Mouse (Mus musculus) hindbrain, postnatal 0 days (tissue): ENCODE data around the gene Zzef1. TPM values are rescaled to one million over a fixed set of nuclear protein-coding genes. Genes with fewer than 3 reads are reported as not detected.

Source experiments
- ATAC-seq: fragments of 200-750 bp; cut with Nextera tagmentation; 2 replicates; pipeline ENCODE4 v1.8.0; 2017; ENCODE audit warnings: mild to moderate bottlenecking, moderate TSS enrichment, moderate library complexity
- DNase-seq: peaks from one replicate; pipeline ENCODE4 v3.0.0-alpha.2; 2015; ENCODE audit warnings: low spot score
- H3K27ac ChIP-seq: fragments of 300-500 bp; sonication (generic); 2 replicates; pipeline ENCODE4 v1.5.1; 2014; ENCODE audit warnings: mild to moderate bottlenecking
- H3K27me3 ChIP-seq: fragments of 300-500 bp; sonication (generic); 2 replicates; pipeline ENCODE4 v1.6.1; 2014; ENCODE audit warnings: low read length, mixed read lengths; ENCODE audit not compliant: insufficient read depth
- H3K36me3 ChIP-seq: fragments of 300-500 bp; sonication (generic); 2 replicates; pipeline ENCODE4 v1.6.1; 2014; ENCODE audit warnings: low read length, mixed read lengths; ENCODE audit not compliant: insufficient read depth
- H3K4me1 ChIP-seq: fragments of 300-500 bp; sonication (generic); 2 replicates; pipeline ENCODE4 v1.6.1; 2014; ENCODE audit warnings: antibody characterized with exemption, low read length, mixed read lengths; ENCODE audit not compliant: insufficient read depth
- H3K4me2 ChIP-seq: fragments of 300-500 bp; sonication (generic); 2 replicates; pipeline ENCODE4 v1.6.1; 2014; ENCODE audit warnings: low read depth, mild to moderate bottlenecking, low read length, moderate library complexity, mixed read lengths
- H3K4me3 ChIP-seq: fragments of 300-500 bp; sonication (generic); 2 replicates; pipeline ENCODE4 v1.5.1; 2014; ENCODE audit warnings: low read length
- H3K9ac ChIP-seq: fragments of 300-500 bp; sonication (generic); replicated peaks from 2 replicates; pipeline ENCODE4 v1.6.1; 2014; ENCODE audit warnings: mild to moderate bottlenecking, low read length, moderate library complexity, mixed read lengths
- H3K9me3 ChIP-seq: fragments of 300-500 bp; sonication (generic); 2 replicates; pipeline ENCODE4 v1.6.1; 2016; ENCODE audit warnings: low read length, mixed read lengths
- CTCF ChIP-seq: IDR thresholded peaks from 2 replicates; pipeline ENCODE4 v1.5.1; 2016; ENCODE audit warnings: antibody characterized with exemption, control low read depth, low read depth
- WGBS: fragments of 180-500 bp; shearing (Covaris S2); extraction: QIAGEN DNeasy Blood & Tissue Kit; methylation state at CpG from one replicate; pipeline ENCODE4 v1.1.7; 2014; 5-methylcytosine and 5-hydroxymethylcytosine counted together
- polyA plus RNA-seq: library from polyadenylated mRNA; unstranded; fragments of >200 nt; fragmentation: Nextera tagmentation; extraction: Ambion mirVana; gene quantifications from 2 replicates; pipeline ENCODE4 v1.2.1, GENCODE M21; 2015
- total RNA-seq: library from RNA; depleted of rRNA; stranded (reverse); fragments of >200 nt; gene quantifications from 2 replicates; pipeline ENCODE4 v1.2.3, GENCODE M21; 2014

Gene Zzef1
- total and polyA plus RNA-seq, 2 experiments from 2014 or later, result 9.4 to 43.2 TPM

DNA sequence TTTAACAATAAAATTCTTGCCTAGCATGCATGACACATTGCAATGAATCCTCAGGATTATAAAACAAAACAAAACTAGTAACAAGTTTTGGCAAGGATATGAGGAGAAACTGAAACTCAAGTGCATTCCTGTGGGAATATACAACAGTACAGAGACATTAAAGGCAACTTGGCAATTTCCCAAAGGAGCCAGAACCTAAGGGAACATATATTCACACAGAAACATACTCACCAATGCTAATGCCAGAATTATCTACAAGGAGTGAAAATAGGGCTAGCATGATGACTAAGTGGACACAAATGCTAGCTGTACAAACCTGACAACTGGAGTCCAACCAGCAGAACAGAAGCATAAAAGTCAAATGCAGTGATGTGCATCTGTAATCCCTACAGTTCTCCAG, 4.0 kb upstream of the Zzef1 start:
- H3K9ac ChIP-seq, result no peak overlapping the region
- TF ChIP-seq CTCF, result no peak
- H3K27ac ChIP-seq, result no peak overlapping the region
- H3K36me3 ChIP-seq, result no peaks in the 10 kb centered on the region
- no peak overlapping the region for H3K4me2 ChIP-seq
- H3K9me3 ChIP-seq, result no peaks in the 10 kb centered on the region
- H3K27me3 ChIP-seq, result no peaks in the 10 kb centered on the region
- no peak overlapping the region for H3K4me3 ChIP-seq
- ATAC-seq (no peak), DNase-seq (no peak)
- no peaks in the 10 kb centered on the region for H3K4me1 ChIP-seq

GRCm38 (mm10) chr11:72795149-72795454, 924 bp upstream of the Zzef1 start:
- no peaks in the 10 kb centered on the region for H3K27me3 ChIP-seq
- H3K9ac ChIP-seq, result peak overlapping the region; percentile 92
- no peaks in the 10 kb centered on the region for H3K36me3 ChIP-seq
- no peaks in the 10 kb centered on the region for H3K4me1 ChIP-seq
- ATAC-seq, result peak; percentile 64
- peak overlapping the region; percentile 88 for H3K4me2 ChIP-seq
- 21% methylated on average over 14 of the region's 14 CpGs for WGBS
- no peak for TF ChIP-seq CTCF
- no peak for DNase-seq
- H3K4me3 ChIP-seq, result peak overlapping the region; percentile 92
- H3K27ac ChIP-seq, result peak overlapping the region; percentile 96
- no peaks in the 10 kb centered on the region for H3K9me3 ChIP-seq

GRCm38 (mm10) chr11:72796296-72796687, 266 bp downstream of the Zzef1 start:
- Histone ChIP-seq H3K4me1 (no peaks in the 10 kb centered on the region), H3K4me3 (peak overlapping the region; percentile 92), H3K36me3 (no peaks in the 10 kb centered on the region), H3K9me3 (no peaks in the 10 kb centered on the region), H3K4me2 (peak overlapping the region; percentile 88), H3K9ac (peak overlapping the region; percentile 92), H3K27ac (peak overlapping the region; percentile 96), H3K27me3 (no peaks in the 10 kb centered on the region)
- under 1% methylated on average over 42 of the region's 42 CpGs for WGBS
- no peak for DNase-seq
- ATAC-seq, result peak; percentile 61
- no peak for TF ChIP-seq CTCF

DNA sequence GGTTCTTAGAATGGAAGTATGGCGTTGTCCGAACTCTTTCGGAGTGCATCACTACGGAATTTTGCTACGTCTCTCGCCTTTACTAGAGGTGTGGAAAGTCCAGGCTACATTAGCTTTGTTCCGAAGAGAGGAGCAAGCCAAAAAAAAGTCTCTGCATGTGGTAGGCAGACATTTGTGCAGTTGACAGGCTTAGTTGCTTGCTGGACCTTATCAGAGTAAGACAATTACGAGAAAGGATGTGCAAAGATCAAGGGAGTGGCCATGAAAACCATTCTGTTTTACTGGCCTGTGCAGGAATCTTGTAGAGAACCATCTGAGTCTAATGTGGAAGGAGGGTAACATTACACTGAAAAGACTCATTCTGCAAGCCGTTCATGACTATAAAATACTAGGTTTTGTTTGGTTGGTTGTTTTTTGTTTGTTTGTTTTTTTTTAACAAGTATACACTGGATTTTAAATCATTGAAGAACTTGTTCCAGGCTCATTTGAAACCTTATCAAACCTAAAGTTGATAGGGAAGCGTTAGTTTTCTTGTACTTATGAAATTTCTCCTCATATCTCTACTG, 830 bp downstream of the Zzef1 start:
- Histone ChIP-seq H3K27ac (0 out of 2 replicates have a peak overlapping the region, but pooled peaks have one; percentile 96), H3K4me1 (no peaks in the 10 kb centered on the region), H3K36me3 (no peaks in the 10 kb centered on the region), H3K4me2 (peak overlapping the region; percentile 88), H3K27me3 (no peaks in the 10 kb centered on the region), H3K9ac (peak overlapping the region; percentile 92), H3K9me3 (no peaks in the 10 kb centered on the region), H3K4me3 (peak overlapping the region; percentile 92)
- no peak for ATAC-seq
- WGBS, result 16% methylated on average over 10 of the region's 10 CpGs
- TF ChIP-seq CTCF, result no peak
- no peak for DNase-seq

DNA sequence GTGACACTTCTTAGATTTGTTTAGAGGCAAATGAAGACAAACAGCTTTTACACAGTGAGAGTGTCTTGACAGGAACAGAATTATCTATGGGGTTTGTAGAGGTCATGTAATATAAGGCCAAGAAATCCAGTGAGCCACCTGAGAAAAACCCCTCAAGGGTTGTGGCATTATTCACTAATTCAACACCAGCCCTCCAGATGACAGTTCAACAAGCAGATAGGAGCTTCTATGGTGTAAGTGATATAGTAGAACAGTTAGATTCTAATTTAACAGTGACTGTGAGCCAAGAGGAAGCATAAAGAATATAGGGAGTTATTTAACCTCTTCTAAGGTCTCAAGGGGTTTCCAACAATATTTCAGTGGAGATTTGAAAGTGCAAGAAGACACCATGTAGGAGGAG, 2.1 kb downstream of the Zzef1 start:
- Histone ChIP-seq H3K9me3 (no peaks in the 10 kb centered on the region), H3K36me3 (no peaks in the 10 kb centered on the region), H3K4me1 (no peaks in the 10 kb centered on the region), H3K4me2 (no peak overlapping the region), H3K27ac (no peak overlapping the region), H3K27me3 (no peaks in the 10 kb centered on the region), H3K4me3 (no peak overlapping the region), H3K9ac (no peak overlapping the region)
- TF ChIP-seq CTCF, result no peak
- DNase-seq (no peak), ATAC-seq (no peak)

DNA sequence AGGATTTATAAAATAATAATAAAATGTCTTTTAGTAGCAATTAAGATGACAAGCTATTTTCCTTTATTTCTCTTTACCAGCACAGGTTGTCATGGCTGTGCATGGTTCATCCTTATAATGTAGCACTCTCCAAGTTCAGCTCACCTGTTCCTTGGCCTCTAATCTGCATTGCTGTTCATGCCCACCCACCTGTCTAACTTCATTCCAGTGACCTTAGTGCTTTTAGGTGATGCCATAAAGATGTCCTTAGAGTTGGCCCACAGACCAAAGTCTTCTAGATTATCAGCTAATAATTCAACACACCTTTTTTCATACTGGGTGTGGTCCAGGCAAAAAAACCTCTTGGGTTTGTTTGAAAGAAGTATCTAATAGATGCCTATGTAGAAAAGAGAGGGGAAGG, 5.2 kb downstream of the Zzef1 start:
- ATAC-seq (no peak), DNase-seq (no peak)
- Histone ChIP-seq H3K4me3 (no peak overlapping the region), H3K4me2 (no peak overlapping the region), H3K27me3 (no peaks in the 10 kb centered on the region), H3K4me1 (no peaks in the 10 kb centered on the region), H3K36me3 (no peaks in the 10 kb centered on the region), H3K9ac (no peak overlapping the region), H3K9me3 (no peaks in the 10 kb centered on the region), H3K27ac (no peak overlapping the region)
- TF ChIP-seq CTCF, result no peak

GRCm38 (mm10) chr11:72803038-72803437, 7.0 kb downstream of the Zzef1 start:
- no peaks in the 10 kb centered on the region for H3K36me3 ChIP-seq
- H3K4me2 ChIP-seq, result no peak overlapping the region
- ATAC-seq (no peak), DNase-seq (no peak)
- WGBS, result 62% methylated on average over 3 of the region's 3 CpGs
- no peak for TF ChIP-seq CTCF
- H3K4me3 ChIP-seq, result no peak overlapping the region
- no peaks in the 10 kb centered on the region for H3K9me3 ChIP-seq
- no peaks in the 10 kb centered on the region for H3K27me3 ChIP-seq
- H3K9ac ChIP-seq, result no peak overlapping the region
- no peak overlapping the region for H3K27ac ChIP-seq
- H3K4me1 ChIP-seq, result no peaks in the 10 kb centered on the region
